Mouse (Mus musculus): ENCODE results near the gene Pdzd8. TPM values are rescaled to one million over a fixed set of nuclear protein-coding genes. Genes with fewer than 3 reads are reported as not detected.
A peak's percentile ranks its signal among the peaks of the same experiment; 100 is the strongest.

Gene Pdzd8
- total RNA-seq, 2 experiments from 2014 or later, result 25.6 to 26.5 TPM

DNA sequence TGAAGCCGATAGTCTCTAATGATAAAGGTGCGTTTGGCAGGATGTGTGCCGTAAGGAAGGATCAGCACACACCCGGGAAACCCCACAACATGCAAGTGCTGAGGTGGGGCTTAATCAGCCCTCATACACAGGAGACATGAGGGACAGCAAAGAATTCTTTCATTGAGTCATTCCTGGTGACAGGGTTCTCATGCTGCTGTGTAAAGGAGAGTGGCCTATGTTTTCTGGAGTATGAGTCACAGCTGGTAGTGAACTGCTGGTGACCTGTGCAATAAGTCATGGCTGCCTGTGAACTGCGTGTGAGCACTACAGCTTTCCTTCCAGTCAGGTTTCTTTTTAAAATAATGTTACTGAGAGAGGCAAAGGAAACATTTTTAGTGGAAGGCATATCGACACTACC is 55.8 kb downstream of the Pdzd8 start:
- intact Hi-C loops (cut with DNase I), result no loop called here
- DNase-seq, result no peak

DNA sequence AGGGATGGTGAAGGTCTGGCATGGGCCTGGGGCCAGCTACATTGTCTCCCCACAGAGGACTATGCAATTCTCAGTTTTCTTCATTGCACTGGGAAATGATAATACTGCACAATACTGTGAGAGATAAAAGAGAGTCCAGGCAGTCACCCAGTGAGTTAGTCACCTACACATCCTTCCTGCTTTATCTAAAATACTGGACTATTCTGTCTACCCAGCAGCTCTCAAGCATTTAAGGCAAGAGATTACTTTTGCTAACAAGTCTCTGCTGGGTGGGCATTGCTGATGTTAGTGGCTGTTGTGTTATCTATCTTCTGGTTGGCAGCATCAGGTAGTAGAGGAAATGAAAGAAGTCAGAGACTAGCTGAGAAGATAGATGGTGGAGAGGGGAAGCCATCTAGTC is 56.5 kb downstream of the Pdzd8 start:
- intact Hi-C loops (cut with DNase I), result no loop called here
- DNase-seq, result no peak

DNA sequence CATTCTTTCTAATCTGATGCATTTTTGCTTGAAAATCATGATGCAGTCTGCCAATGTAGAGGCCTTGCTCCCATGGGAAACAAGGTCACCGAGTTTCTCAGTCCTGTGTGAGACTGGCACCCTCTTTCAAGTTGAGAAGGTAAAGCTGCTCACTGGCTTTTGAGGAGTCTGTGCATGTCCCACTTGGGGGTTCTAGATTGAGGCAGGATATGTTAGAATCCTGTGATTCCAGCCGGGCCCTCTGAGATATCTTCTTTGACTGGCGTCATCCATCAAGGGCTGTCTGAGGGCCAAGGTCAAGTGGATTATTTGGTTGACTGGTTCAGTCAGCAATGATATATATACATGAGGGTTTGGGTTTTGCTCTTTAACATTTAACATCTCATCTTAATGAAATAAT is 63.6 kb downstream of the Pdzd8 start:
- DNase-seq, result no peak
- intact Hi-C loops (cut with DNase I), result no loop called here

DNA sequence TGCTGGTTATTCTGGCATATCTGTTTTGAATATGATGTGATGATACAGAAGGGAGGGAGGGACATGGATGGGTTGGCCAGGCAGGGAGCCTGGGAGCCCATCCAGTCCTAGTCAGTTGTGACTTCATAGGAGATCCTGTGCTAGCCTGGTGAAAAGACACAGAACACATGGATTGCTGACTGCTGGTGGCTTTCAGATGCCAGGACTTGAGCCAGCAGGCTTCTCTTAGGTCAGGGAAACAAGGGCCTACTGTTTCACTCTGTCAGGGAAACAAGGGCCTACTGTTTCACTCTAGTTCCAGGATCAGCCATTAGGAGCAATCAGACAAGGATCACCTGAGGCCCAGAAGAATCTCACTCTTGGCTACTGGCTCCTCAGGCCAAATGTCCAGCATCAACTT is 64.7 kb downstream of the Pdzd8 start:
- intact Hi-C loops (cut with DNase I), result no loop called here
- peak in 1 of 2 experiments; percentile 21 for DNase-seq

DNA sequence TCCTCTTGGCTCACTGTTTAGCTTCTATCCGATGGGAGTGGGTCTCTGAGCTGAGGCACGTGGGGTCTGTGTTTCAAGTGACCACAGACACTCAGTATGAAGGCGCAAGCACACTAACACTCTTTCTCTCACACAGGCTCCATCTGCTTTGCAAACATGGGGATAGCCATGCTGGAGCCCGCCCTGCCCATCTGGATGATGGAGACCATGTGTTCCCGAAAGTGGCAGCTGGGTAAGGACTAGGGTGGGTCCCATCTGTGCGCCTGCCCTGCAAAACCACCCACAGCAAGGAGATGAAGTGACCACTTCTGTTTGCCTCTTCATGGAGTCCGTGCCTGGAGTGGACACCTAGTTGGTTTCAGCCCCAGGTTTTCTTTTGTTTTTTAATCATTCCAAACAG is 69.2 kb downstream of the Pdzd8 start:
- DNase-seq, result no peak

DNA sequence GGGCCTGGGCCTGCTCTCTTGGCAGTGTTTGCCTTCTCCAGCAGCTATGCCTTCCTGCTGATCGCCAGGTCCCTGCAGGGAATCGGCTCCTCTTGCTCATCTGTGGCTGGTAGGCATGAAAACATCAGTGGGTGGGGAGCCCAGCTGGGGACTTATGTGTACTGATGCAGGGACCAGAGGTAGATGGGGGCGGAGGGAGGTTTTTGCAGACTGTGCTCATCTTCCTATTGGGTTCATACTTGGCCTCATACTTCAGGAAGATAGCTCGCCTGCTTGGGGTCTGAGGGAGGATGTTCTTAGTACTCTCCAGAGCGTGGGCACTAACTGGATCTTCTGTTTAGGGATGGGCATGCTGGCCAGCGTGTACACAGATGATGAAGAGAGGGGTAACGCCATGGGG is 72.4 kb downstream of the Pdzd8 start:
- no peak for DNase-seq
- intact Hi-C loops (cut with DNase I), result no loop called here

More for the DNA sequence above, 69.2 kb downstream of the Pdzd8 start:
- intact Hi-C loops (cut with DNase I), result no loop called here

DNA sequence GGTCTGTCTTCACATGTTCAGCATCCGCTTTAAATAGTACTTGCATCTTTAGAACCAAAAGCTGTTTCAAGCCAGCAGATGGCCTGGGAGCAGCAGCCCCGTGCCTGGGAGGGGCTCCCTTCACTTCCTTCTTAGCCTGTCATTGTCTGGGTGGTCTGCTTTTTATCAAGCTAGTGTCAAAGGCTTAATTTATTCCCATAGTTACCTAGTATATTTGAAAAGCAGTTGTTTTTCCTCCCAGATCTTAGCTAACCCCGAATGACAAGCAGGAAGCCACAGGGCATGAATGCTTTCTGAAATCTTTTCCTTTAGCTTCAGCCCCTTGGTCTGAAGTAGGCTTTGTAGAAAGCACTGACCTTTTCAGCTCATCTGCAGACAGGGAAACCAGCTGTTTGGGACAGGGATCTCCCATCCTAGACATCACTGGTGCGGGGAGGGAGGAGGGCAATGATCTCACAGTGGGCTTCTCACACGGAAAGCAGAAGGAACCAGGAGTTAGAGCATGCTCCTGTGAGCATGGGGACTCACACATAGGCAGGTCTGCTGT is 78.1 kb downstream of the Pdzd8 start:
- DNase-seq, result no peak
- intact Hi-C loops (cut with DNase I), result no loop called here

DNA sequence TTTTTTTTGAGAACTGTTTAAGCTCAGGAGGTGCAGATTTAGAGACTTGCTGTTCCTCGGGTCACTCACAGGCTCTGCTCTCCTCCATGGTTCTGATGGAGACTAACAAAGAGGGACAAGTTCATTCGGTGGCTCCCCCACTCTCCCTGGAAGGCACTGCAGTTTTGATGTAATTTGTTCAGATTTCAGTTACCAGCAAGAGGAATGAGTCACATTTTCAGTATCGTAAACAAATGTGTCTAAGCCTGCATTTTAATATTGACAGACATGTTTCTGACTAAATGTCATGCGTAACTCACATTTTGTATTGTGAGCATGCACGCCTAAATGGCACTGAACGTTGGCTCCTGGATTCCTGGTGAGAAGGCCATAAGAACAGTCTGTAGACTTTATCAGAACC is 79.7 kb downstream of the Pdzd8 start:
- intact Hi-C loops (cut with DNase I), result no loop called here
- no peak for DNase-seq

DNA sequence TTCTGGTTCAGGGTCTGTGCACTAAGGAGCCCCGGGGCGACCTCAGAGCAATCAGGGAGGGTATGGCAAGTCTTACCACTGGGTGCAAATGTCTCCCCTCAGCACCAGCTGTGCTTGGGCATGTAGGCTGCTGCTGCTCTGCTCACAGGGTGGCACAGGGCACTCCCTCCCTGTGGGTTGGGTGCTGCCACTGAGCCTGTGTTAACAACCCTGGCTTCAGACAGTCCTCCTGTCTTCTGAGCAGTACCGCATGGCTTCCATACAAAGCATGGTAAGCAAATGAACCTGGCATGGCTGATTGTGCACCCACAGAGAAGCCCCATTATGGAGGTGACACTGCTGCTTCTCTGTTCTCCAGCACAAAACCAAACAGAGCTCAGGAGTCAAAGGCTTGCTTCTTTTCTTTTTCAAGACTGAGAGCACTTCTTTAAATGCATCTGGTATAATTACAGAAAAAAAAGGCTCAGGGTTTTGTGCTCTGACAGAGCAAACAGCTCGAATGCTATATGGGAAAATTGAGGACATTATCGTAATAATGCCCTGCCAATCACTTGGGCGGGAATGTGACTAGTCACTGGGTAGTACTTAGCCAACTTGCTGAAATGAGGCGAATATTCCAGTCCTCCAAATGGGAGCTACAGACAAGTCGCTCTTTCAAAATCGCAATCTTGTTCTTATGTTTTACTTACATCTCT is 80.6 kb downstream of the Pdzd8 start:
- DNase-seq, result no peak
- intact Hi-C loops (cut with DNase I), result no loop called here

DNA sequence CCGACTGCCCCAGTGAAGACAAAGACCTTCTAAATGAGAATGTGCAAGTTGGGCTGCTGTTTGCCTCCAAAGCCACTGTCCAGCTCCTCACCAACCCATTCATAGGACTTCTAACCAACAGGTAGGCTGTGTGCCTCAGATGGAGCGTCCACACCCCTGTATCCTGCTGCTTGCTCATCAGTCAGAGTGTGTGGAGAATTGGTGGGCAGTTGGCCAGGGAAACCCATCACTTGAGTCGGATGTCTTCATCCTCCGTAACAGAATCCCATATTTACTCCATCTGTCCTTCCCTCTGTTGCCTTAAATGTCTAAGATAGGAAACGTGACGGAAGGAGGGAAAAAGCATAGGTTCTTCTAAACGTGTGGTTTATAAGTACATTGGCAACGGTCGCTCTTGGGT is 82.4 kb downstream of the Pdzd8 start:
- DNase-seq, result no peak
- intact Hi-C loops (cut with DNase I), result no loop called here

DNA sequence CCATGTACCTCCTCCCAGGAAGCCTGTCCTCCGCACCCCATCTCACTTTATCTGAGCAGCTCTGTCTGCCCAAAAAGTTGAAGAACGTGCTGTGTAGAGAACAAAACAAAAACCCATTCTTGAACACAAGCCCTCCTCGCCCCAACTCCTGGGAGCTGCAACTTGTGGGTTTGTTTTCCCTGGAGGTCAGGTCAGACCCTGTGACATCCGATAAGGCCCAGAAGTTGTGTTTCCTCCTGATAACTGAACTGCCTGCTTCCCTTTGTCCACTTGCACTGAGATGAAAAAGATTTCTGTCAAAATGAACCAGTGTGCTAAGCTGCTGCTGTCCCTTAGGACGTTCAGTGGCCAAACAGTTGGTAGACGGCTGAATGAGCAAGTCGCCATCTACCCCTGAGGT is 84.0 kb downstream of the Pdzd8 start:
- no peak for DNase-seq
- intact Hi-C loops (cut with DNase I), result no loop called here

DNA sequence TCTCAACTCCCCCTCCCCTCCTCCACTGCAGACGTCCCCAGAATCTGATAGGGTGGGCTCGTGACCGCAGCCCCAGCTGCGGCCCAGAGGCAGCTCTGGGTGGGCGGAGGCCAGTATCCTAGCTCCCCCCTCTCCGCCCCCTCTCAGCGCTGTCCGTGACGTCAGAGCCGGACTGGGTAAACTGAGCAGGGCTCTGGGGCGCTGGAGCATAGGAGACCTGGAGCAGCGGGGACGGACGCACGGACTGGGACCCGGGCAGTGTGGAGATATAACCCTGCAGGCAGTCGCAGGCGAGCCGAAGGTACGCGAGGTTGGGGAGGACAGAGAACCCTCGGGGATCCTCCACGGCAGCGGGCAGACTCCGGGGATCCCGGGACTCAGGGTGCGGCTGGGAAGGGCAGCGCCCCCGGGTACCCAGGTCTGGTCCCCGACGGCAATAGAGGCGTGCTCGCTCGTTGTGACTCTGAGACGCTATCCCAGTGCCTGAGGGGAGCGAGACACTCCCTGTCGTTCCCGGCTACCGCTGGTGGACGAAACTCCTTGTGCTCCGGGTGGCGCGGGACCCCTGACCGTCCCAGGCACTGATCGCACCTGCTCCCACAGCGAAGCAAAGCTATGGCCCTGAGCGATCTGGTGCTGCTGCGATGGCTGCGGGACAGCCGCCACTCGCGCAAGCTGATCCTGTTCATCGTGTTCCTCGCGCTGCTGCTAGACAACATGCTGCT is 84.7 kb downstream of the Pdzd8 start, which contains the start of gene Slc18a2:
TSS of gene Slc18a2 (plus strand) at position 179 of the 725 bp plus-strand sequence.
- intact Hi-C loops (cut with DNase I), result no loop called here
- DNase-seq, result peak in 1 of 2 experiments; percentile 17

DNA sequence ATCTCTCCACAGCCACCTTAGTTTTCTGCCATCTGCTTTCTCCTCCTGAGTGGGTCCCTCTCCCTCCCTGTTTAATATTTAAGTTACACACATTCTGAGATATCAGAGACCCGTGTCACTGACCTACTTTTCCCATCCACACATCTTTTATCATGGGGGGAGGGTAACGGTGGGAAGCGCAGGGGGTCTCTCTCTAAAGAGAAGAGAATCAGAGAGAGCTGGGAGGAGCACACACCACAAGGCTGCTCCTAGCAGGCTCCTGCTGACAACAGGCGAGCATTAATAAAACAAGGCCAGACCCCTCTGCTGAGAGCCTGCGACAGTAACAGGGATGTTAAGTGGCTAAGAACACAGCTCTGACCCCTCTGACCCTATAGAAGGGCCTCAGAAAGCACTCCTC is 85.9 kb downstream of the Pdzd8 start:
- intact Hi-C loops (cut with DNase I), result no loop called here
- DNase-seq, result no peak

DNA sequence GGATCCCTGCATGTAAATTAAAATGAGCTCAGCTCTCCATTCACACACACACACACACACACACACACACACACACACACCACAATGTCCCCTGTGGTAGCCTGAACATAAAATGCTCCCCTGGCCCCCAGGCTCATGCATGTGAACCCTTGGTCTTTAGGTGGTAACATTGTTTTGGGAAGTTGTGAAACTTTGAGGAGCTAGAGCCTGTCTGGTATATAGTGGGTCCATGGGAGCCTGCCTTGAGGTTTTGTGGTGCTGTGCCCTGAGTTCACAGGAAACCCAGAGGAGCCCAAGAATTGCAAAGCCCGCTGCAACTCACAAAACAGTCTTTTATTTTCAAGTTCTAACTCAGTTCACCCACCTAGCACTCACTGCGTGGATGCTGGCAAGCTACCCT is 92.9 kb downstream of the Pdzd8 start:
- DNase-seq, result no peak

DNA sequence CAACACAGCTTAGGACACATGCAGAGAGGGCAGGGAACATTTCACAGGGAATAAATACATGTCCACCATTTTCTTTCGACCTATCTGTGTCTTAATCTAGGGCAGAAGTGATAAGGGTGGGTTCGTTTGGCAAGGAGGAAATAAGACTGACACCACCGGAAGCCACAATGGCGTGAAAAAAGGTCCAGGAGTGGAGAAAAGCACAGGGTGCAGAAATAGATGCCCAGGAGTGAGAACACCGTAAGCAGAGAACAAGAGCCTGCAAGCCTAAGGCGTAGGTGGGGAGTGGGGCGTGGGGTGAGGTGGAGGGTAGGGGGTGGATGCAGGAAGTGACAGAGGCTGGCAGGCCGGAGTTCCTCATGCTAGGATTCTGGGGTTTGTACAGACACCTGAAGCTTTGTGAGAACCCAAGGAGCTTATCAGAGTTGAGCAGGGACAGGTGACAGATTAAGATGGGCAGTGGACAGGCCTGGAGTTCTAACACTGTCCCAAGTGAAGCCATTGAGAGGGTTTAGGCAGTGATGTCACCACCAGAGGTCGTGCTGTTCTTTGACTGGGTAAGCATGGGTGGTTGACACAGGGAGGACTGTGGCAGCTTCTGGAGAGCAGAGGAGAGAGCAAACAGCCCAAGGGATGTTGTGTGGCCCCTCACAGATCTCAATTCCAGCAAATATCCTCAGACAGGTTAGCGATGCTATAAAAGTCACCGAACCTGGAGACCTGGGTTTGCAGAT is 96.9 kb downstream of the Pdzd8 start:
- DNase-seq, result no peak
- intact Hi-C loops (cut with DNase I), result no loop called here

More for the DNA sequence above, 92.9 kb downstream of the Pdzd8 start:
- intact Hi-C loops (cut with DNase I), result no loop called here

DNA sequence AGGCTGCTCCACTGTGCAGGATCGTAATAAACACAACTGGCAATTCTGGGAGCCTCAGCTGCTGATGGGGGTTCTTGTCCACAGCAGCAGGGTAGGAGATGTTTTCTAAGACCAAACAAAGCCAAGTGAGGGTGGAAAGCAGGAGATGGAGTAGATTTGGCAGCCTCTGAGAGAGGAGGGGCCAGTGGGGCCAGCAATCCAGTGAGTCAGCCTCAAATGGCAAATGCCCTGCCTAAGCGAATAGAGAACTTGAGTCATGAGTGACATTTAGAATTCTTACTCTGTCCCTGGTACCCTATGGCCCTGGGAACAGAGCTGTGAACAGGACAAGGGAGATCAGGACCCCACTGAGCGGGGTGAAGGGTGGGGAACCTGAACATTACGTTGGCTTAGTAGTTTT is 97.4 kb downstream of the Pdzd8 start:
- no peak for DNase-seq
- intact Hi-C loops (cut with DNase I), result no loop called here

Other genes starting within 250 kb of the Pdzd8 start
- gene Vax1, start 175.7 kb downstream of the Pdzd8 start, total RNA-seq (2021), result not detected
- not detected for gene Kcnk18, start 126.6 kb downstream of the Pdzd8 start, total RNA-seq (2021)
- 1 to 10 TPM in 1 of 2 experiments, under 1 TPM in 1; 0.85 to 1.1 TPM for gene Slc18a2, start 84.9 kb downstream of the Pdzd8 start, total RNA-seq (2021)
- 100 to 1,000 TPM; 264 to 277 TPM for gene Rps12-ps3, start 23.5 kb downstream of the Pdzd8 start, total RNA-seq (2021)
- gene Emx2, start 112.6 kb upstream of the Pdzd8 start, total RNA-seq (2021), result not detected